Mouse (Mus musculus) hindbrain, embryonic 11.5 days (tissue): ENCODE data around the gene Atat1. TPM values are rescaled to one million over a fixed set of nuclear protein-coding genes. Genes with fewer than 3 reads are reported as not detected.

Source experiments
- ATAC-seq: fragments of 200-750 bp; cut with Nextera tagmentation; 2 replicates; pipeline ENCODE4 v1.8.0; 2017; ENCODE audit warnings: mild to moderate bottlenecking, moderate TSS enrichment, moderate library complexity; ENCODE audit not compliant: low FRiP score
- DNase-seq: peaks from one replicate; pipeline ENCODE4 v3.0.0-alpha.2; 2015; ENCODE audit warnings: low spot score
- H3K27ac ChIP-seq: fragments of 300-500 bp; sonication (generic); 2 replicates; pipeline ENCODE4 v1.5.1; 2014; ENCODE audit warnings: mild to moderate bottlenecking, low read depth, low read length
- H3K27me3 ChIP-seq: fragments of 300-500 bp; sonication (generic); 2 replicates; pipeline ENCODE4 v1.6.1; 2014; ENCODE audit warnings: mild to moderate bottlenecking, low read length, moderate library complexity, mixed read lengths; ENCODE audit not compliant: control insufficient read depth, insufficient read depth
- H3K36me3 ChIP-seq: fragments of 300-500 bp; sonication (generic); 2 replicates; pipeline ENCODE4 v1.6.1; 2014; ENCODE audit warnings: mild to moderate bottlenecking, low read length, moderate library complexity, mixed read lengths; ENCODE audit not compliant: control insufficient read depth, insufficient read depth
- H3K4me1 ChIP-seq: fragments of 300-500 bp; sonication (generic); replicated peaks from 2 replicates; pipeline ENCODE4 v1.6.1; 2014; ENCODE audit warnings: low read length, mixed read lengths; ENCODE audit not compliant: control insufficient read depth, insufficient read depth
- H3K4me2 ChIP-seq: fragments of 300-500 bp; sonication (generic); replicated peaks from 2 replicates; pipeline ENCODE4 v1.6.1; 2014; ENCODE audit warnings: mild to moderate bottlenecking, low read depth, low read length
- H3K4me3 ChIP-seq: fragments of 300-500 bp; sonication (generic); 2 replicates; pipeline ENCODE4 v1.5.1; 2014; ENCODE audit warnings: low read depth, low read length
- H3K9ac ChIP-seq: fragments of 300-500 bp; sonication (generic); 2 replicates; pipeline ENCODE4 v1.6.1; 2014; ENCODE audit warnings: low read depth, low read length
- H3K9me3 ChIP-seq: fragments of 300-500 bp; sonication (generic); 2 replicates; pipeline ENCODE4 v1.6.1; 2016; ENCODE audit warnings: low read length; ENCODE audit not compliant: control insufficient read depth
- WGBS: fragments of 180-500 bp; shearing (Covaris S2); extraction: QIAGEN DNeasy Blood & Tissue Kit; methylation state at CpG from one replicate; pipeline ENCODE4 v1.1.7; 2014; 5-methylcytosine and 5-hydroxymethylcytosine counted together
- polyA plus RNA-seq: library from polyadenylated mRNA; unstranded; fragments of >200 nt; fragmentation: Nextera tagmentation; extraction: Ambion mirVana; gene quantifications from 2 replicates; pipeline ENCODE4 v1.2.1, GENCODE M21; 2014

Gene Atat1
- polyA plus RNA-seq, 1 experiment from 2014 or later, result 243 TPM

GRCm38 (mm10) chr17:35870884-35871696 is 38.8 kb downstream of the Atat1 start:
- 87% methylated on average over 8 of the region's 8 CpGs for WGBS
- Histone ChIP-seq H3K9me3 (peaks cover 5% of the 10 kb centered on the region; the same call in 1 of the 2 replicates), H3K36me3 (peaks cover 5% of the 10 kb centered on the region), H3K4me3 (peak overlapping the region; percentile 54), H3K27ac (no peak overlapping the region), H3K4me1 (peaks cover 10% of the 10 kb centered on the region), H3K4me2 (peak overlapping the region; percentile 98), H3K9ac (no peak overlapping the region), H3K27me3 (no peaks in the 10 kb centered on the region)
- ATAC-seq (no peak), DNase-seq (peak; percentile 45)

GRCm38 (mm10) chr17:35870151-35870883 is 39.6 kb downstream of the Atat1 start:
- ATAC-seq (no peak), DNase-seq (peak; percentile 17)
- WGBS, result 73% methylated on average over 9 of the region's 9 CpGs
- Histone ChIP-seq H3K4me3 (peak overlapping the region; percentile 54), H3K36me3 (peaks cover 5% of the 10 kb centered on the region), H3K4me1 (peaks cover 10% of the 10 kb centered on the region), H3K4me2 (peak overlapping the region; percentile 98), H3K27ac (no peak overlapping the region; the same call in 1 of the 2 replicates), H3K27me3 (no peaks in the 10 kb centered on the region), H3K9ac (peak overlapping the region; percentile 32; the same call in 1 of the 2 replicates), H3K9me3 (peaks cover 5% of the 10 kb centered on the region; the same call in 1 of the 2 replicates)

GRCm38 (mm10) chr17:35869346-35870067 is 40.4 kb downstream of the Atat1 start:
- H3K4me1 ChIP-seq, result peaks cover 10% of the 10 kb centered on the region

GRCm38 (mm10) chr17:35868961-35869345 is 40.9 kb downstream of the Atat1 start:
- ATAC-seq (no peak), DNase-seq (peak; percentile 13)

More at GRCm38 (mm10) chr17:35869346-35870067, 40.4 kb downstream of the Atat1 start:
- H3K4me3 ChIP-seq, result peak overlapping the region; percentile 54
- peaks cover 5% of the 10 kb centered on the region for H3K36me3 ChIP-seq
- H3K4me2 ChIP-seq, result peak overlapping the region; percentile 98
- H3K27ac ChIP-seq, result peak overlapping the region; percentile 56; the same call in 1 of the 2 replicates
- peak overlapping the region; percentile 87 for H3K9ac ChIP-seq
- no peak for ATAC-seq
- H3K27me3 ChIP-seq, result no peaks in the 10 kb centered on the region
- peak; percentile 39 for DNase-seq
- 6% methylated on average over 7 of the region's 7 CpGs for WGBS
- H3K9me3 ChIP-seq, result peaks cover 5% of the 10 kb centered on the region; the same call in 1 of the 2 replicates

GRCm38 (mm10) chr17:35868165-35868820 is 41.6 kb downstream of the Atat1 start:
- DNase-seq, result peak; percentile 18
- H3K9me3 ChIP-seq, result peaks cover 5% of the 10 kb centered on the region; the same call in 1 of the 2 replicates
- no peaks in the 10 kb centered on the region for H3K27me3 ChIP-seq
- peak overlapping the region; percentile 98 for H3K4me2 ChIP-seq
- peaks cover 5% of the 10 kb centered on the region for H3K36me3 ChIP-seq
- peak overlapping the region; percentile 51; the same call in 1 of the 2 replicates for H3K27ac ChIP-seq
- peak overlapping the region; percentile 87 for H3K9ac ChIP-seq
- peak overlapping the region; percentile 54 for H3K4me3 ChIP-seq
- H3K4me1 ChIP-seq, result peaks cover 8% of the 10 kb centered on the region
- no peak for ATAC-seq
- 42% methylated on average over 16 of the region's 17 CpGs for WGBS

More at GRCm38 (mm10) chr17:35868961-35869345, 40.9 kb downstream of the Atat1 start:
- 4% methylated on average over 7 of the region's 7 CpGs for WGBS
- Histone ChIP-seq H3K4me3 (peak overlapping the region; percentile 54), H3K36me3 (peaks cover 5% of the 10 kb centered on the region), H3K9me3 (peaks cover 5% of the 10 kb centered on the region; the same call in 1 of the 2 replicates), H3K27ac (peak overlapping the region; percentile 56; the same call in 1 of the 2 replicates), H3K9ac (peak overlapping the region; percentile 87), H3K4me1 (peaks cover 10% of the 10 kb centered on the region), H3K27me3 (no peaks in the 10 kb centered on the region), H3K4me2 (peak overlapping the region; percentile 98)

GRCm38 (mm10) chr17:35866911-35867890 is 42.7 kb downstream of the Atat1 start:
- H3K4me1 ChIP-seq, result peaks cover 8% of the 10 kb centered on the region
- DNase-seq (peak; percentile 53), ATAC-seq (no peak)
- H3K27ac ChIP-seq, result peak overlapping the region; percentile 99
- peak overlapping the region; percentile 87 for H3K9ac ChIP-seq
- WGBS, result 9% methylated on average over 26 of the region's 26 CpGs
- H3K4me2 ChIP-seq, result peak overlapping the region; percentile 98
- H3K36me3 ChIP-seq, result peaks cover 5% of the 10 kb centered on the region
- peak overlapping the region; percentile 54 for H3K4me3 ChIP-seq
- peaks cover 5% of the 10 kb centered on the region; the same call in 1 of the 2 replicates for H3K9me3 ChIP-seq
- no peaks in the 10 kb centered on the region for H3K27me3 ChIP-seq

- DNase-seq (peak; percentile 77), ATAC-seq (peak; percentile 56)
- H3K9ac ChIP-seq, result peak overlapping the region; percentile 87
- peak overlapping the region; percentile 54 for H3K4me3 ChIP-seq
- H3K27me3 ChIP-seq, result no peaks in the 10 kb centered on the region
- H3K4me1 ChIP-seq, result peaks cover 8% of the 10 kb centered on the region
- H3K4me2 ChIP-seq, result peak overlapping the region; percentile 98
- under 1% methylated on average over 38 of the region's 38 CpGs for WGBS
- H3K36me3 ChIP-seq, result peaks cover 4% of the 10 kb centered on the region
- peak overlapping the region; percentile 99 for H3K27ac ChIP-seq
- H3K9me3 ChIP-seq, result peaks cover 4% of the 10 kb centered on the region; the same call in 1 of the 2 replicates
Measured at GRCm38 (mm10) chr17:35866281-35866831, 43.5 kb downstream of the Atat1 start.
